Mouse (Mus musculus) left cerebral cortex, adult 2 months (tissue): ENCODE results near the gene Gm49630. TPM values are rescaled to one million over a fixed set of nuclear protein-coding genes. Genes with fewer than 3 reads are reported as not detected.
"Not testable (repeated sequence)": the region's sequence is repeated elsewhere in the genome, so short reads cannot be mapped to it uniquely, and the experiment has no call there.

ENCODE experiments used
- DNase-seq, 2 experiments: peaks; one replicate each; pipeline ENCODE4 v3.0.0; 2021 to 2022; ENCODE audit warnings: low spot score in 2 of 2, mixed read lengths in 1 of 2; ENCODE audit errors: extremely low spot score in 1 of 2
- H3K27ac ChIP-seq: fragments of 200-600 bp; 2 replicates; pipeline ENCODE4 v1.8.1; 2022
- H3K4me3 ChIP-seq: fragments of 200-600 bp; 2 replicates; pipeline ENCODE4 v1.8.1; 2022
- CTCF ChIP-seq: fragments of 200-600 bp; IDR thresholded peaks from 2 replicates; pipeline ENCODE4 v1.8.1; 2022; ENCODE audit warnings: antibody characterized with exemption, mild to moderate bottlenecking, moderate library complexity
- intact Hi-C: fragments of 180-260 bp; cut with DNase I; formaldehyde crosslinking; loops from one replicate; pipeline ENCODE4 v1.15.1; 2025
- total RNA-seq, 2 experiments: library from RNA; stranded (reverse); gene quantifications; 2 replicates each; pipeline ENCODE4 v1.2.3; 2021

Gene Gm49630
- total RNA-seq, 2 experiments from 2014 or later: not detected

GRCm38 (mm10) chr17:7319789-7320188 is 52.0 kb downstream of the Gm49630 start:
- intact Hi-C loops, H3K27ac ChIP-seq, H3K4me3 ChIP-seq, DNase-seq: not testable (repeated sequence)

GRCm38 (mm10) chr17:7315693-7316382 is 55.9 kb downstream of the Gm49630 start:
- H3K27ac ChIP-seq, intact Hi-C loops, H3K4me3 ChIP-seq, DNase-seq: not testable (repeated sequence)

DNA sequence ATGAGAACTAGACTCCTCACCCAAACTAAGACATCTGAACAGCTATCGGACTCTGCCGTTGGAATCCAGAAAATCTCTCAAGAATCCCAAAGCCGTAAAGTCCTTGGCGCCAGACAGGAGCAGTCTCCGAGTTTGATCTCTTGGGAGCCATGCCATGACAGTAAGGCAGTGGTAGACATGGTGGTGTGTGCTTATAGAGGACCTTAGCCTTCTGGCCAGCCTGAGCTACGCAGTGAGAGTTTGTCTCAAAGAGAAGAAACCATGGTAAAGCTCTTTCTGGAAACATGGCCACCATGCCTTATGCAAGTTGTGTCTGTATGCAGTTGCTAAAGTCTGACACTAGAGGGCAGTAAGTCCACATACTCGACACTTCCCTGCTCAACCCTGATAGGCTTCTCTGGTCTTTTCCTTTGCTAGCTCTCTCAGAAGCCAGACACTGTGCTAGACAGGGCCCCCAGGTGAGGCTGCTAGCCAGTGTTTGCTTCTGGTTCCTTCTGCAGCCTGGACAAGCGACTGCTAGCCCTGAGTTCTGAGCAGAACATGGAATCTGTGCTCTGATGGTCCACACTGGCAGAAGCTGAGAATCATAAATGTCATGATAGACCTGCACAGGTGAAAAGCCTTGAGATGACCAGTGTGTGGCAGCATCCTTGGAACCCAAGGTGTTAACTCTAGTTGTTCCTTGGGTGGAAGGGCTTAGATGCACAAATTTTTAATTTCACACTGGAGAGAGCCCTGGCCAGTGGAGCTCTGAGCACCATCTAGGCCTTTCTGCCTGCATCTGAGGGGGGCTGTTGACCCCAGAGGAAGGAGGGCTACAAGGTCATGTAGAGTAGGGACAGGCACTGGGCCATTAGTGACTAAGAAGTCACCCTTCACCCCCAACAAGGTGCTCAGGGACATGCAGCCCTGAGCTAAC is 65.2 kb downstream of the Gm49630 start:
- peak; percentile 57 to 60 for DNase-seq
- peak; percentile 58 for TF ChIP-seq CTCF
- H3K27ac ChIP-seq, intact Hi-C loops, H3K4me3 ChIP-seq: not testable (repeated sequence)

Other genes starting within 250 kb of the Gm49630 start
- gene Rps6ka2, start 201.9 kb downstream of the Gm49630 start, total RNA-seq: 10 to 100 TPM; 62.4 to 69.4 TPM
- gene Tcp10a, start 47.3 kb downstream of the Gm49630 start, total RNA-seq: under 1 TPM in 1 of 2 experiments, not detected in 1; 0.45 TPM
- gene Ttll2, start 19.3 kb downstream of the Gm49630 start, total RNA-seq: not detected
- not detected for gene Unc93a2, start 13.5 kb upstream of the Gm49630 start, total RNA-seq